Mouse (Mus musculus) limb, embryonic 14.5 days (tissue): ENCODE measurements around the gene Jak2. TPM values are rescaled to one million over a fixed set of nuclear protein-coding genes. Genes with fewer than 3 reads are reported as not detected.

Source experiments
- ATAC-seq: fragments of 200-750 bp; cut with Nextera tagmentation; 2 replicates; pipeline ENCODE4 v1.8.0; 2017; ENCODE audit warnings: low read depth, moderate number of reproducible peaks, moderate TSS enrichment; ENCODE audit not compliant: low FRiP score
- DNase-seq: peaks from one replicate; pipeline ENCODE4 v3.0.0-alpha.2; 2015; ENCODE audit warnings: low spot score
- H3K27ac ChIP-seq: fragments of 300-500 bp; sonication (generic); replicated peaks from 2 replicates; pipeline ENCODE4 v1.5.1; 2014; ENCODE audit warnings: low read depth, mild to moderate bottlenecking, low read length, moderate library complexity, mixed read lengths
- H3K27me3 ChIP-seq: fragments of 300-500 bp; sonication (generic); 2 replicates; pipeline ENCODE4 v1.6.1; 2014; ENCODE audit warnings: low read length, mixed read lengths; ENCODE audit not compliant: control insufficient read depth, insufficient read depth
- H3K36me3 ChIP-seq: fragments of 300-500 bp; sonication (generic); 2 replicates; pipeline ENCODE4 v1.6.1; 2014; ENCODE audit warnings: mild to moderate bottlenecking, low read length, moderate library complexity, mixed read lengths; ENCODE audit not compliant: control insufficient read depth, insufficient read depth
- H3K4me1 ChIP-seq: fragments of 300-500 bp; sonication (generic); 2 replicates; pipeline ENCODE4 v1.6.1; 2014; ENCODE audit warnings: antibody characterized with exemption, low read length, mixed read lengths; ENCODE audit not compliant: control insufficient read depth, insufficient read depth
- H3K4me2 ChIP-seq: fragments of 300-500 bp; sonication (generic); replicated peaks from 2 replicates; pipeline ENCODE4 v1.6.1; 2014; ENCODE audit warnings: low read depth, mild to moderate bottlenecking, low read length, moderate library complexity; ENCODE audit not compliant: severe bottlenecking
- H3K4me3 ChIP-seq: fragments of 300-500 bp; sonication (generic); replicated peaks from 2 replicates; pipeline ENCODE4 v1.5.1; 2014; ENCODE audit warnings: low read length
- H3K9ac ChIP-seq: fragments of 300-500 bp; sonication (generic); 2 replicates; pipeline ENCODE4 v1.6.1; 2014; ENCODE audit warnings: mild to moderate bottlenecking, low read depth, low read length, moderate library complexity; ENCODE audit not compliant: severe bottlenecking
- H3K9me3 ChIP-seq: fragments of 300-500 bp; sonication (generic); 2 replicates; pipeline ENCODE4 v1.6.1; 2016; ENCODE audit warnings: low read length; ENCODE audit not compliant: control insufficient read depth
- POLR2A ChIP-seq: fragments of 200-500 bp; IDR thresholded peaks from 2 replicates; pipeline ENCODE4 v1.8.0; 2012; ENCODE audit warnings: inconsistent platforms, mild to moderate bottlenecking, moderate library complexity, borderline replicate concordance; ENCODE audit not compliant: insufficient read depth, insufficient read length; ENCODE audit errors: extremely low read depth
- WGBS: fragments of 180-500 bp; shearing (Covaris S2); extraction: QIAGEN DNeasy Blood & Tissue Kit; methylation state at CpG from one replicate; pipeline ENCODE4 v1.1.7; 2014; 5-methylcytosine and 5-hydroxymethylcytosine counted together
- polyA plus RNA-seq, 2 experiments: library from polyadenylated mRNA; depleted of rRNA in 1 of 2; stranded (reverse) in 1 of 2; unstranded in 1 of 2; fragments of >200 nt; fragmentation: Nextera tagmentation in 1 of 2; extraction: Ambion mirVana in 1 of 2; gene quantifications; 2 replicates each; pipeline versions ENCODE4 v1.2.1 to v1.2.3; 2012 to 2014

The Jak2 gene
- polyA plus RNA-seq, 2 experiments: 15.2 to 15.7 TPM

- no peak overlapping the region for H3K4me3 ChIP-seq
- no peaks in the 10 kb centered on the region for H3K27me3 ChIP-seq
- H3K9ac ChIP-seq: no peak overlapping the region
- no peaks in the 10 kb centered on the region for H3K36me3 ChIP-seq
- ATAC-seq (no peak), DNase-seq (no peak)
- H3K4me2 ChIP-seq: no peak overlapping the region
- WGBS: 78% methylated on average over 8 of the region's 8 CpGs
- no peak overlapping the region for H3K27ac ChIP-seq
- no peaks in the 10 kb centered on the region for H3K9me3 ChIP-seq
- H3K4me1 ChIP-seq: no peaks in the 10 kb centered on the region
- TF ChIP-seq POLR2A: no peak
Measured at GRCm38 (mm10) chr19:29215811-29216509, 35.7 kb upstream of the Jak2 start.

GRCm38 (mm10) chr19:29221867-29222266 is 29.8 kb upstream of the Jak2 start:
- WGBS: 83% methylated on average over 4 of the region's 4 CpGs
- DNase-seq (no peak), ATAC-seq (no peak)

GRCm38 (mm10) chr19:29224968-29225367 is 26.7 kb upstream of the Jak2 start:
- no peaks in the 10 kb centered on the region for H3K9me3 ChIP-seq
- ATAC-seq (no peak), DNase-seq (no peak)
- H3K4me3 ChIP-seq: no peak overlapping the region
- no peaks in the 10 kb centered on the region for H3K36me3 ChIP-seq
- no peak overlapping the region for H3K9ac ChIP-seq
- no peak overlapping the region for H3K27ac ChIP-seq
- TF ChIP-seq POLR2A: no peak
- H3K4me2 ChIP-seq: no peak overlapping the region
- no peaks in the 10 kb centered on the region for H3K27me3 ChIP-seq
- no peaks in the 10 kb centered on the region for H3K4me1 ChIP-seq

More at GRCm38 (mm10) chr19:29221867-29222266, 29.8 kb upstream of the Jak2 start:
- Histone ChIP-seq H3K4me3 (no peak overlapping the region), H3K36me3 (no peaks in the 10 kb centered on the region), H3K27ac (no peak overlapping the region), H3K9ac (no peak overlapping the region), H3K27me3 (no peaks in the 10 kb centered on the region), H3K9me3 (no peaks in the 10 kb centered on the region), H3K4me1 (no peaks in the 10 kb centered on the region), H3K4me2 (no peak overlapping the region)
- no peak for TF ChIP-seq POLR2A

- ATAC-seq (no peak), DNase-seq (no peak)
- H3K27me3 ChIP-seq: no peaks in the 10 kb centered on the region
- WGBS: 80% methylated on average over 1 of the region's 1 CpGs
- no peak for TF ChIP-seq POLR2A
- H3K4me3 ChIP-seq: no peak overlapping the region
- no peaks in the 10 kb centered on the region for H3K4me1 ChIP-seq
- no peak overlapping the region for H3K9ac ChIP-seq
- no peak overlapping the region for H3K27ac ChIP-seq
- H3K36me3 ChIP-seq: no peaks in the 10 kb centered on the region
- no peaks in the 10 kb centered on the region for H3K9me3 ChIP-seq
- H3K4me2 ChIP-seq: no peak overlapping the region
Measured at GRCm38 (mm10) chr19:29226996-29227395, 24.6 kb upstream of the Jak2 start.

GRCm38 (mm10) chr19:29227941-29228590 is 23.6 kb upstream of the Jak2 start:
- Histone ChIP-seq H3K4me1 (no peaks in the 10 kb centered on the region), H3K27me3 (no peaks in the 10 kb centered on the region), H3K9ac (no peak overlapping the region), H3K27ac (no peak overlapping the region), H3K4me3 (no peak overlapping the region), H3K9me3 (no peaks in the 10 kb centered on the region), H3K4me2 (no peak overlapping the region), H3K36me3 (no peaks in the 10 kb centered on the region)
- ATAC-seq (no peak), DNase-seq (no peak)
- TF ChIP-seq POLR2A: no peak
- WGBS: 62% methylated on average over 9 of the region's 9 CpGs
